Mouse (Mus musculus): ENCODE data around the gene Ak2.

Gene Ak2

GRCm38 (mm10) chr4:128991500-128992008 lies at the start of gene Ak2:
Ak2 (plus strand) TSS chr4:128991958.
- in situ Hi-C loops (cut with MboI): no loop called here

DNA sequence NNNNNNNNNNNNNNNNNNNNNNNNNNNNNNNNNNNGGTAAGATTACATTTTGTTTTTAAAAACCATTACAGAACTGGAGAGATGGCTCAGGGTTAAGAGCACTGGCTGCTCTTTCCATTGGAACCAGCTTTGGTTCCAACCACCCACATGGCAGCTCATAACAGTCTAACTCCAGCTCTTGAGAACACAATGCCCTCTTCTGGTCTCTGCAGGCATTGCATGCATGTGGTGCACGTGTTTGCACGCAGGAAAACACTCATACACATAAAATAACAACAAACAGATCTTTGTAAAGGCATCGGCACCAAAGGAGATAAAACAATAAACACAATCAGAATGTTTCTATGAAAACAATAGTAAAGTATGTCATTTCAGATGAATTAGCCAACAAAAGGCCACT lies 49.4 kb upstream of the Ak2 start:
- in situ Hi-C loops (cut with MboI): no loop called here

DNA sequence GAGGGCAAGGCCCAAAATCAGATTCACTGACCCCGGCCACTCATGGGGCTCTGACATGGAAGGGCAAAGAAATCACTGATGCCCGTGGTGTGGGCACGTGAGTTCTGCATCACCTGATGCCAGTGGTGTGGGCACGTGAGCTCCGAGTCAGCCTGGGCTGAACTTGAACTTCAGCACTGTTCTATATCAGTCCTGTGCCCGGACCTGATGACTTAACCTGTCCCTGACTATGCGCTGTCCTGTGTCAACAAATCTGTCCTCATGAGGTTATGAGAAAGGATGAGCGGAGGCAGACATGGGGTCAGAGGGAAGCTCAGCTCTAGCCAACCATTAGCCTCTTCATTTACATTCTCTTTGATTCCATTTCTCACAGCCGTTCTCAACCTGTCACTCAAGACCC lies 45.0 kb upstream of the Ak2 start:
- in situ Hi-C loops (cut with MboI): no loop called here

DNA sequence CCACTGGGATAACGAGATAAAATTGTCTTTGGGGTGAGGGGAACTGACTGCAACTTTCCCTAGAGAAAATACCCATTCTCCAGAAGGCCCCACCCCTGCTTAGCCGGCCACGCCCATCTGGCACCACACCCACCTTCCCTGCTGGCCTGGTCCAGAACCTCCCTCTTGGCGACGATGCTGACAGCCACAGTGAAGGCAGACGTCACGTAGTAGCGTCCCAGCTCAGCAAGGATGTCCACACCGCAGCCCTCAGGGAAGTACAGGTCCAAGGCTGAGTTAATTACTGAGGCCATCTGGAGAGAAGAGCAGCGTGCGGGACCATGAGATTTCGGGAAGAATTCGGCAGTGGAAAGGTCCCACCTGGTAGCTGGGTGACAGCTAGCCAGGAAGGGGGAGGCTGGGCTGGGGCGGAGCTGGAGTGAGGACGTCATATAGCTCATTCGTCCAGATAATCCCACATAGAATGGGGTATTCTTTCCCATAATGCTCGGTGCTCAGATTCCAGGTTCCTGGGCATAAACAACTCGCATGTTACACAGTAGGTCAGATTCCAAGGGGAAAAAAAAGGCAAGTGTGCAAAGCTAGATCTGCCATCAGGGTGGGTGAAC lies 44.3 kb upstream of the Ak2 start:
- in situ Hi-C loops (cut with MboI): no loop called here

- in situ Hi-C loops (cut with MboI): no loop called here
These were observed 43.6 kb upstream of the Ak2 start for GRCm38 (mm10) chr4:128948137-128948674.

- in situ Hi-C loops (cut with MboI): no loop called here
These were observed 42.2 kb upstream of the Ak2 start for GRCm38 (mm10) chr4:128949470-128950005.

- in situ Hi-C loops (cut with MboI): no loop called here
These were observed 41.3 kb upstream of the Ak2 start for GRCm38 (mm10) chr4:128950461-128950860.

DNA sequence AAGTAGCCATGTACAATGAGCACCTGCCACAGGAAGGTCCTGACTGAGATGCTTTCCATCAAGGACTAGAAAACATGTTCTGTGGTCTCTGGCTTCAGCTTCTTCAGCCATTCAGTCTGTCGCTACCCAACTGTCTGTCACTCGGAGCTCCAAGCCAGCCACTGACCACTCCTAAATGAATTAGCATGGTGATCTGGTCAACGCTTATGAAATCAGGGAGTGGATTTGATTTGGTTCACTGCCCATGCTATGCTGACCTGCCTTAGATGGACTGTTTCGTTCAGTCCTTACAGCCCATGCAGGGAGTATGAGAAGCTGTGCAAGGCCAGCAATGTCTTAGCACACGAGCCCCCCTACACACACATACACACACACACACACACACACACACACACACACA lies 37.9 kb upstream of the Ak2 start:
- in situ Hi-C loops (cut with MboI): no loop called here

DNA sequence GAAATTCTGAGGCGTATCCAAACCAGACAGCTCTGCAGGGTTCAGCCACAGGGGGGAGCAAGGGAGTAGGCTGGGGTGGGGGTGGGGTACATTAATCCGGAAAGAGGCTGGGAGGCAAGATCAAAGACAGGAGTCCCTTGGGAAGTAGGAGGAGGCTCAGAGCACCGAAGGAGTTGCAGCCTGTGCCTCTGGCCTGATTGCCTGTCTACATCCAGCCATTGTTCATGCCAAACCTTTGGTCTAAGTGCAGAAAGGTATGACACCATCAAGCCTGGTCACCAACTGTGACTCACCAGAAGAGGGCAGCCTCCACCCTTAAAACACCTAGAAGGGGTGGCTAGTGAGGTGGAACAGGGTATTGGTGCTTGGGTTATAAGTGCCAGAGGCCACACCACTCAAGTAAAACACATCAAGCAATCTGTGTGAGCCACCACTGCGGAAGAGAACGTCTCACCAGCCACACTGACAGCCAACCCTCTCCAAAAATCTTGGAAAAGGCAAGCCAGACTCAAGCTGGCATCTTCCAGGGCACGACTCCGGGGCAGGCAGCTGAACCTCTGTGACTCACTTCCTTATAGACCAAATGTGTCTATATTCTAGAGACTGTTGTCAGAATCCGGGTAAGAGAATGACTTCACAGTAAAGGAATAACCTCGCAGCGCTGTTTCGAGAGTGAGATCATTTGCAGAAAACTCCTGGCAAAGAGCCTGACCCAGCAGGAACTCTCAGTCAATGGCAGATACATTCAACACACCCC lies 34.4 kb upstream of the Ak2 start:
- in situ Hi-C loops (cut with MboI): no loop called here

- in situ Hi-C loops (cut with MboI): no loop called here
These were observed 33.6 kb upstream of the Ak2 start for GRCm38 (mm10) chr4:128958156-128958555.

- in situ Hi-C loops (cut with MboI): no loop called here
These were observed 32.9 kb upstream of the Ak2 start for GRCm38 (mm10) chr4:128958849-128959248.

DNA sequence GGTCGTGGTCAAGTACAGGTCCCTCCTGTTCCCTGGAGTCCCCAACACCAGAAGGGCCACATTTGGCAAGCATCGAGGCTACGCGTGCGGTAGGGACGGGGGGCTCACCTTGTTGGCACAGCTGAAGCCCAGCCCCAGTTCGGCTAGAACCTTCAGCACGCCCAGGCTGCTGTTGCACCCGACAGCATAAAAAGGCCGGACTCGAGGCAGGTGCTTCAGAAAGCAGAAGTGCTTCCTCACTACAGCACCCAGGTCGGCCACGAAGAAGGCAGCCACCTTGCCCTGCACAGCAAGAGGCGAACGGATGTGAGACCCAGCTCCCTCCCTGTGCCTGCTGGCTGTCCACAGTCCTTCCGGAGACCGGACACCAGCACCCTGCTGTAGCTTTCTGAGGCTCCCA lies 32.1 kb upstream of the Ak2 start:
- in situ Hi-C loops (cut with MboI): no loop called here

- in situ Hi-C loops (cut with MboI): no loop called here
These were observed 30.3 kb upstream of the Ak2 start for GRCm38 (mm10) chr4:128961301-128962028.

DNA sequence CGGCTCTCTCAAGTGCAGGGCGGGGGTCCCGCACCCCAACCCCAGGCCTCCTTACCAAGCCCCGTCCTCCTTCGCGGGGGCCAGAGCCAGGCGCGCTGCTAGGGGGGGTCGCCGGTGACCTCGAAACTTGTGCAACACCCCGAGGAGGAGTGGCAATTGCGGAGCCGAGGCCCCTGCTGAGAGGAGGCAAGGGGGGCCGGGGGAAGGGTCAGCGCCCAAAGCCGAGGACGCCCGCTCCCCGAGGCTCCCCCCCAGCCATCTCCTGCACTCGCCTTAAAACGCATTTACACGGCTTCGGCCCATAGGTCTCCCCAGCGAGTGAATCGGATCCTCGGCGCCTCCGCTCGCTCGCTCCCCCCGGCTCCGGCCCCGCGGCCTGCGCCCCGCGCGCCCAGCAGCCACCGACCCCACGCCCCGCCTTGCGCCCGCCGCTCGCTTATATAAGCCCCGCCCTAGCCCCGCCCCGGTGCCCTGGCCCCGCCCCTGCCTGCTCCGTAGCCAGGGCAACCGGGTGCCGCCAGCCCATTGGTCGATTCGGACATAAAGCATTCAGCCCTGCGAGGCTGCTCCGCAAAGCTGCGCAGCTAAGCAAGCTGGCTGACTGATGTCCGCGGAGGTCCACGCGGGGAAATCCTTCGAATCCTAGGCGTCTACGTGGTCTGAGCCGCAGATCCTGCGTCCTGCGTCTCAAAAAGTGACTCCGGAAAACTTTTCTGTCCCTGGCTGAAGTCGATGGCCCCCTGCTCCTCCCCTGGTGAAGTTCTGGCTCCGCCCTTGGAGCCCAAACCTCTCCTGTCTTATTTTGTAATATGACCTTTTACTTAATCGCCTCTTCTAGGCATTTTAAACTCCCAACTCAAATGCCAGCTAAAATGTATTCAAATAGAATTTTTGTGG lies 29.5 kb upstream of the Ak2 start, which contains the start of gene Azin2:
Gene Azin2 (minus strand): TSS at position 414 of the 897 bp plus-strand sequence.
- in situ Hi-C loops (cut with MboI): no loop called here

DNA sequence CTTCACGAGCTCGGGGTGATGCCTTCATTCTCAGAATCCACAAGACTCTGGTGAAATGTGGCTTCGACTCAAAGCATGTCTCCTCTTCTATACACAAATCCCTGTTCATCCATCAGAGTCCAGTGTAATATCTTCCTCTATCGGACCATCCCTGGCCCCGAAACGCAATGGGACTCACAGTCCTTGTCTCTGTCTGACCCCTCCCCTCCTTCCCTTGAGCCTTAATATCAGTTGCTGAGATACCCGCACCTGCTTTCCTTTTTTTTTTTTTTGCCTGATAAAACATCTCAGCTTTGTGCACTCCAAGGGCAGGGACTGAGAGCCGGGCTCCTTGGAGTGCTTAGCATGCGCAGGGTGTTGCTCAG lies 28.9 kb upstream of the Ak2 start:
- in situ Hi-C loops (cut with MboI): no loop called here

- in situ Hi-C loops (cut with MboI): no loop called here
These were observed 25.0 kb upstream of the Ak2 start for GRCm38 (mm10) chr4:128966751-128967150.

GRCm38 (mm10) chr4:128969081-128969480 lies 22.7 kb upstream of the Ak2 start:
- in situ Hi-C loops (cut with MboI): no loop called here

- in situ Hi-C loops (cut with MboI): no loop called here
These were observed 21.9 kb upstream of the Ak2 start for GRCm38 (mm10) chr4:128969607-128970416.

GRCm38 (mm10) chr4:128970417-128970807 lies 21.3 kb upstream of the Ak2 start:
- in situ Hi-C loops (cut with MboI): no loop called here

- in situ Hi-C loops (cut with MboI): no loop called here
These were observed 20.6 kb upstream of the Ak2 start for GRCm38 (mm10) chr4:128971065-128971694.
